Mouse (Mus musculus): ENCODE measurements around the gene Mak.

DNA sequence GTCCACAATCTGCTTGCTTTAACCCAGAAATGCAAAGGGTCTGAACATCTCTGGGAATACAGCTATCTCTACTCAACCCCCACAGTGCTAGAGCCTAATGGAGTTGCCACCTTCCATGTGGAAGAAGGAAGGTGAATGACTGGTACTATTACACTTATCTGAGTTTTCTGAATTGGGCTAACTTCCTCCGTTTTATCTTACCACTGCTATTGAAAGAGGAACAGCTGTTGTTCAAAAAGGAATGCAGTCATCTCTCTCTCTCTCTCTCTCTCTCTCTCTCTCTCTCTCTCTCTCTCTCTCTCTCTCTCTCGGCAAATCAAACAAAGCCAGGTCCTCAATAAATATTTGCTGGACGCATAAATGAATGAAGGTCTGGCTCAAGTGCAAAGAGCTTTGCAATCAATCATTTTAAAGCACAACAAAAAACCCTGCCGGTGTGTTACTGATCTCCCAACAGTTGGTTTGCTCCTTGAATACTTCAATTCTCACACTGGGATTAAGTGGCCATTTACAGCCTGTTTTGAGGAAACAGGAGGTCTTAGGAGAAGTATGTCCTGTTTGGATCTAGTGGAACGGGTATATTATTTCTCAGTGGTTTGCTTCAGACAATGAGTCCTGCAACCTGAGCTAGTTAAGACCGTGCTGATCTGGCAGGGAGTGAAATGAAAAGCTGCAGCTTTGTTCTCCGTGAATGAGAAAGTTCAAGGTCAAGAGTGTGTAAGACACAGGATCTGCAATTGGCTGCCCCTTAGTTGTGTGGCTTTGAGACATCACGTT is 84.8 kb downstream of the Mak start:
- TF ChIP-seq CTCF (IDR thresholded peaks at IDR 0.05; ENCODE audit: control insufficient read depth, insufficient read depth, insufficient replicate concordance, low read depth, low read length) (no peak), POLR2A (IDR thresholded peaks at IDR 0.05; ENCODE audit: control insufficient read depth, low read depth, low read length) (no peak)
